Mouse (Mus musculus) spleen, adult 2 months (tissue): Measurements from ENCODE around the gene Gm20388.

Source experiments
- CTCF ChIP-seq: fragments of 200-500 bp; IDR thresholded peaks from 2 replicates; pipeline ENCODE4 v1.5.1; 2011; ENCODE audit warnings: mild to moderate bottlenecking, inconsistent platforms; ENCODE audit not compliant: insufficient read depth, insufficient read length, insufficient replicate concordance; ENCODE audit errors: extremely low read depth
- POLR2A ChIP-seq: fragments of 200-500 bp; IDR thresholded peaks from 2 replicates; pipeline ENCODE4 v1.6.1; 2011; ENCODE audit warnings: low read depth, low read length, inconsistent platforms

- TF ChIP-seq CTCF: no peak
- no peak for TF ChIP-seq POLR2A
Measured at GRCm38 (mm10) chr8:124284984-124285576, 4374.4 kb downstream of the Gm20388 start.
